Mouse (Mus musculus) stomach, adult 2 months (tissue): ENCODE results near the gene Mgrn1. TPM values are rescaled to one million over a fixed set of nuclear protein-coding genes. Genes with fewer than 3 reads are reported as not detected.

Experiments used
- polyA plus RNA-seq: library from polyadenylated mRNA; depleted of rRNA; stranded (reverse); fragments of >200 nt; gene quantifications from 2 replicates; pipeline ENCODE4 v1.2.3, GENCODE M21; 2012; rRNA removed

The Mgrn1 gene
- polyA plus RNA-seq, result 68.1 and 79.7 TPM in 2 replicates

DNA sequence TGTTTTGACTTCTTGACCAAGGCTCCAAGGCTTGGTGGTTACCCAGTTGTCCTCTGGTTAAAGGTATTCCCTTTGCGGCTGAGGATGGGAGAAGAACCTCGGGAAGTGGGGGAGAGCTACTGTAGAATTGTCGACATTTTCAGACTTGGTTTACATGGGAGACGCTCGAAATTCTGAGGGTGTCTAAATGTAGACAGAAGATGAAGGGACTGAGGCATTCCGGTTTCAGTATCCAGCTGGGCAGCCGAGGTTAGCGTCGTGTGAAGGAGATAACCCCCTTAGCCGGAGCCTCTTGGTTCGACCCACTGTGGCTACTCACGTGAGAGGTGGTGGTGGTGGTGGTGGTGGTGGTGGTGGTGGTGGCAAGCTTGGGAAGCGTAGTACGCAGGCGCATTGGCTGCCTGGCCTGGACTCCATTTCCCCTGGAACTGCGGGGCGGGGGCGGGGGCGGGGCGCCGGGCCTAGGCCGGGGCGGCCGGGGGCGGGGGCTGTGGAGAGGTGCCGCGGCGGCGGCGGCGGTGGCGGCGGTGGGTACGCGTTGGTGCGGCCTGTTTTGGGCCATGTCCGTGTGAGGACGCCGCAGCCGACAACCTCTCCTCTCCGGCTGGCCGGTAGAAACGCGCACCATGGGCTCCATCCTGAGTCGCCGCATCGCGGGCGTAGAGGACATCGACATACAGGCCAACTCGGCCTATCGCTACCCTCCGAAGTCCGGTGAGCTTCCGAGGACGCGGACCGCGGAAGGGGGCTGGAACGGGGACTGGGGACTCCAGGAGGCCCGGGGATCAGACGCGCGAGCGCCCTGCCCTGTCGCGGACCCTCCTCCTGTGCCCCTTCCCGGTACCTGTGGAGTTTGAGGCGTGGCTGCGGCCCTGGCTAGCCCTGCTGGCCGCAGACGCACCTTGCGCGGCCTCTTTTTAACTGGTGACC, at the start of gene Mgrn1:
Mgrn1 (plus strand) TSS at position 490 of the 930 bp plus-strand sequence.

DNA sequence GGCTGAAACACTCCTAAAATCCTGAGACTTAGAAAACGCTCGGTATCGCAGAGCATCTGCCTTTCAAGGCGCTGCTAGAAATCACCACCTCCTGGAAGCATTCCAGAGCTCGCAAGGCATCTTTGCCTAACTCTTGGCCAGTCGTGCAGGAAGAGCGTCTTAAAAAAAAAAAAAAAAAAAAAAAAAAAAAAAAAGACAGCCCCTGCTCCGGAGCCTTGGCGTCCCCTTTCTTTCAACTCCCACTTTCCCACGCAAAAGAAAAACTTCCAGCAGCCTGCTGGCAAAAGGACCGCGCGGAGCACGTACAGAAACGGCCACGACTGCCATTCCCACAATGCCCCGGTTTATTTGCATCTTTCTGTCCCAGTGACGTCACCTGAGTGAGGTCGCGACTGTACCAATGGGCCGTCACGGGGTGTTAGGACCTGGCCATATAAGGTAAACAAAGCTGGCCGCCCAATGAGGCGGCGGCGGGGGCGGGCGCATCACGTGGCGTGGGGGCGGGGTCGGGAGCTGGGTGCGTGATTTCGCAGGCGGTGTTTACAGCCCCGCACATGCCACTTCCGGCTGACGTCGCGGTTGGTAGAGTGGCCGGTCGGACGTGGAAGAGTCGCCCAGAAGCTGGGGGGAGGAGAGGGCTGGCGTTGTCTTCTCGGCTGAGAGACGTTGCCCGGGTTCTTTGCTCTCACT, 5.8 kb upstream of the Mgrn1 start, which contains the start of gene Ubald1:
Ubald1 (minus strand) TSS at position 180 of the 690 bp plus-strand sequence.

DNA sequence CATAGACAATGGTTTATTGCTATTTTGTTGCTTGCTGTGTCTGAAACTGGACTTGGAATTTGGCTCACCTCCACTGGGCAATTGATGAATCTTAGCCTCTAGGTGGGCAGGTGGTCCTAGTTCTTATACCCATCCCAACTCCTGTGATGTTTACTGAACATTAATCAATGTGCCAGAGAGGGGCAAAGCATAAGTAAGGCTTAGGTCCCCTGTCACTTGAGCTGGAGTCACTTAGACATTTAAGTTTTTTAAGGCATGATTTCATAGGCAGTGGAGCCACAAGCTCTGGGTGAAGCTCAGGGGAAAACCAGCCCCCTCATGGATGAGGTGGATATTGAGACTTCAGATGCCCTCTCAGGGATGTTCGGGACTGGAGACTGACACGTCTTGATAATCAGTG, 52.4 kb downstream of the Mgrn1 start, which contains the start of gene Nudt16l1:
Nudt16l1 (plus strand) TSS at position 301 of the 400 bp plus-strand sequence.

DNA sequence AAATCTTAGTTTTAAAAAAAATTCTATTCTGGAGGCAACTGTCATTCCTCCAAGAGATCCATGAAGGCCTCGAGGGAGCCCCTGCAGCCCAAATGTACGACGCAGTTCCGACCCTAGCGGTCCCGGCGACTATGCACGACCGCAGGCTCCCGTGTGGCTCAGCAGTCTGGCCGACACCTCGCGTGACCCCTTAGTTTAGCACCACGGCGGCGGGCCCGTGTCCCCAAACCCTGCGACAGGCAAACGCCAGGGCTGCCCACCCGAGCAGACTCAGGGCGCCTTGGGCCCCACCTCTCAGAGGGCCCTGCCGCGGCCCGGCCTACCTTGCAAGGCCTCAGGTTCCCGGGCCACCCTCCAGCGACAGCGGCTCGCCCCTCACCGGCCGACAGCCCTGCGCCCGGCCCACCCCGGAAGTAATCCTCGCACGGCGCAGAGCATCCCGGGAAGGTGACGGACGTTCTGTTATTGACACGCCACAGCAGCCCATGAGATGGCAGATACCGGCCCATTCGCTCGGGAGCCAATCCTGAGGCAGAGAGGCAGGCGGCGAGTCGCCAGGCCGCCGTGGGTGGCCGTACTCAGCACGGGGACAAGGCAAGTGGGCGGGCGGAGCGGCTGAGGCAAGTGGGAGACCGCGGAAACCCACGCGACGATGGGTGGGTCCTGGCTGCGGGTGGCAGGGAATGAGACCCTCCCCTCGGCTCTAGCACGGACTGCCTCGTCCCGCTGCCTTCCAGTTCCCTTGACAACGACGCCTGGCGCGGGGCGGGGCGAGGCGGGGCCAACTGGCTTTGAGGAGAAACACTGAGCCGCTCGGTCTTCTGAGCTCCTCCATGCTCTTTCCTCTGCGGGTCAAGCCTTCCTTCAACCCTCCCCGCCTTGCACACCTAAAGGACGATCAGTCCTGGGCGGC, 78.0 kb downstream of the Mgrn1 start, which contains the start of gene Anks3:
Anks3 (minus strand) TSS at position 409 of the 913 bp plus-strand sequence.

Other genes with a start within 250 kb of the Mgrn1 start
- gene Vasn, start 246.3 kb upstream of the Mgrn1 start, polyA plus RNA-seq, result 17.9 and 28.0 TPM in 2 replicates
- 8.5 and 9.2 TPM in 2 replicates for gene Dnaja3, start 246.3 kb upstream of the Mgrn1 start, polyA plus RNA-seq
- gene Coro7, start 206.5 kb upstream of the Mgrn1 start, polyA plus RNA-seq, result 21.3 and 22.7 TPM in 2 replicates
- gene Nmral1, start 166.9 kb upstream of the Mgrn1 start, polyA plus RNA-seq, result 1.1 and 1.6 TPM in 2 replicates
- gene Hmox2, start 159.9 kb upstream of the Mgrn1 start, polyA plus RNA-seq, result 14.6 and 16.8 TPM in 2 replicates
- 39.6 and 41.2 TPM in 2 replicates for gene Cdip1, start 96.0 kb upstream of the Mgrn1 start, polyA plus RNA-seq
- gene 4930562C15Rik, start 50.8 kb upstream of the Mgrn1 start, polyA plus RNA-seq, result not detected in 2 replicates
- gene Ubald1, start 5.9 kb upstream of the Mgrn1 start, polyA plus RNA-seq, result 36.6 and 37.8 TPM in 2 replicates
- 36.3 and 38.6 TPM in 2 replicates for gene Nudt16l1, start 52.5 kb downstream of the Mgrn1 start, polyA plus RNA-seq
- gene Anks3, start 78.0 kb downstream of the Mgrn1 start, polyA plus RNA-seq, result 15.6 and 17.1 TPM in 2 replicates
- gene Sept12, start 111.6 kb downstream of the Mgrn1 start, polyA plus RNA-seq, result 0.03 TPM in 1 of 2 replicates, not detected in the other
- gene Smim22, start 121.0 kb downstream of the Mgrn1 start, polyA plus RNA-seq, result 98.1 and 104 TPM in 2 replicates
- 42.3 and 42.8 TPM in 2 replicates for gene Rogdi, start 127.3 kb downstream of the Mgrn1 start, polyA plus RNA-seq
- 21.3 and 30.1 TPM in 2 replicates for gene Glyr1, start 163.6 kb downstream of the Mgrn1 start, polyA plus RNA-seq
- gene Ubn1, start 163.8 kb downstream of the Mgrn1 start, polyA plus RNA-seq, result 8.1 and 10.6 TPM in 2 replicates
- gene Ppl, start 246.2 kb downstream of the Mgrn1 start, polyA plus RNA-seq, result 7.8 and 7.9 TPM in 2 replicates